Mouse (Mus musculus) gastrocnemius, adult 18-20 months (tissue): ENCODE data around the gene Lgals1. TPM values are rescaled to one million over a fixed set of nuclear protein-coding genes. Genes with fewer than 3 reads are reported as not detected.

ENCODE experiments used
- microRNA-seq: library from miRNA; unstranded; fragments of <30 nt; microRNA quantifications from one replicate; pipeline ENCODE4 v1.2.0, GENCODE M21; 2021
- total RNA-seq, 2 experiments: library from RNA; stranded (reverse); gene quantifications; 2 replicates each; pipeline ENCODE4 v1.2.3; 2021

The Lgals1 gene
- total RNA-seq, 2 experiments from 2014 or later: 229 to 364 TPM

Small RNA genes lying within 50 kb of the gene (microRNA-seq; reads per million reads assigned to microRNA genes)
- gene Mir6955: not detected

Other genes with a start within 250 kb of the Lgals1 start
- gene Elfn2, start 208.0 kb upstream of the Lgals1 start, total RNA-seq: under 1 TPM; 0.02 to 0.05 TPM
- gene Mfng, start 153.2 kb upstream of the Lgals1 start, total RNA-seq: 1 to 10 TPM; 1.8 to 3.6 TPM
- gene Card10, start 123.7 kb upstream of the Lgals1 start, total RNA-seq: 1 to 10 TPM; 4.1 to 6.5 TPM
- gene Cdc42ep1, start 84.1 kb upstream of the Lgals1 start, total RNA-seq: 1 to 10 TPM; 5.2 to 9.5 TPM
- not detected for gene Lgals2, start 71.2 kb upstream of the Lgals1 start, total RNA-seq
- 10 to 100 TPM; 42.8 to 46.6 TPM for gene Gga1, start 49.5 kb upstream of the Lgals1 start, total RNA-seq
- gene Gm49510, start 27.1 kb upstream of the Lgals1 start, total RNA-seq: not detected
- gene Sh3bp1, start 27.0 kb upstream of the Lgals1 start, total RNA-seq: 1 to 10 TPM; 1.0 to 1.9 TPM
- gene Pdxp, start 12.8 kb upstream of the Lgals1 start, total RNA-seq: 1 to 10 TPM; 1.3 to 1.9 TPM
- gene Nol12, start 8.2 kb downstream of the Lgals1 start, total RNA-seq: 10 to 100 TPM; 26.4 to 29.1 TPM
- 10 to 100 TPM; 38.8 to 40.7 TPM for gene Triobp, start 21.0 kb downstream of the Lgals1 start, total RNA-seq
- gene H1f0, start 101.7 kb downstream of the Lgals1 start, total RNA-seq: 10 to 100 TPM; 74.4 to 86.9 TPM
- not detected for gene Galr3, start 115.2 kb downstream of the Lgals1 start, total RNA-seq
- gene Ankrd54, start 136.2 kb downstream of the Lgals1 start, total RNA-seq: 1 to 10 TPM; 4.1 to 4.5 TPM
- 10 to 100 TPM; 52.6 to 54.1 TPM for gene Eif3l, start 148.5 kb downstream of the Lgals1 start, total RNA-seq
- gene Micall1, start 182.2 kb downstream of the Lgals1 start, total RNA-seq: 10 to 100 TPM; 10.3 to 10.8 TPM
- 10 to 100 TPM; 69.3 to 76.8 TPM for gene Polr2f, start 214.3 kb downstream of the Lgals1 start, total RNA-seq
- 1 to 10 TPM; 1.1 to 1.2 TPM for gene 1700088E04Rik, start 214.5 kb downstream of the Lgals1 start, total RNA-seq
- 1 to 10 TPM; 1.0 to 1.3 TPM for gene Sox10, start 238.5 kb downstream of the Lgals1 start, total RNA-seq